Mouse (Mus musculus): ENCODE results near the gene Klf12. TPM values are rescaled to one million over a fixed set of nuclear protein-coding genes. Genes with fewer than 3 reads are reported as not detected.

Klf12 gene
- 16.4 and 17.7 TPM in 2 replicates for polyA plus RNA-seq (2014; fragmentation: Nextera tagmentation; extraction: Ambion mirVana)

GRCm38 (mm10) chr14:100284119-100284860, at the start of gene Klf12:
Klf12 (minus strand) TSS chr14:100284679.
- 0% methylated on average over 35 of the region's 40 CpGs for WGBS
- Histone ChIP-seq H3K4me2 (ENCODE audit: low read depth, low read length) (peak within 1 kb of the TSS; percentile 74), H3K4me3 (ENCODE audit: low read depth, low read length) (peak within 1 kb of the TSS; percentile 66), H3K9me3 (ENCODE audit: control insufficient read depth, low read length) (peaks cover 8% of the 10 kb centered on the region; the same call in 1 of the 2 replicates), H3K4me1 (ENCODE audit: control insufficient read depth, insufficient read depth, low read length) (peaks cover 16% of the 10 kb centered on the region), H3K27me3 (replicated peaks; ENCODE audit: control insufficient read depth, insufficient read depth, low read length) (no peaks in the 10 kb centered on the region), H3K27ac (replicated peaks; ENCODE audit: low read depth, low read length) (peak within 1 kb of the TSS; percentile 95), H3K9ac (ENCODE audit: low read depth, low read length) (peak within 1 kb of the TSS; percentile 79), H3K36me3 (ENCODE audit: control insufficient read depth, insufficient read depth, low read length) (0 out of 2 replicates have a peak, but pooled peaks cover 4% of the 10 kb centered on the region)
- peak; percentile 90 for ATAC-seq (ENCODE audit: low read depth)
- peak; percentile 98 for DNase-seq (ENCODE audit: low spot score)

GRCm38 (mm10) chr14:100333369-100333768, 48.9 kb upstream of the Klf12 start:
- no peaks in the 10 kb centered on the region for H3K36me3 ChIP-seq (ENCODE audit: control insufficient read depth, insufficient read depth, low read length)
- DNase-seq (ENCODE audit: low spot score) (peak; percentile 9), ATAC-seq (ENCODE audit: low read depth) (no peak)
- no peaks in the 10 kb centered on the region for H3K27me3 ChIP-seq (replicated peaks; ENCODE audit: control insufficient read depth, insufficient read depth, low read length)
- H3K9ac ChIP-seq (ENCODE audit: low read depth, low read length) = no peak overlapping the region
- H3K4me2 ChIP-seq (ENCODE audit: low read depth, low read length) = no peak overlapping the region
- H3K4me3 ChIP-seq (ENCODE audit: low read depth, low read length) = no peak overlapping the region
- no peaks in the 10 kb centered on the region for H3K9me3 ChIP-seq (ENCODE audit: control insufficient read depth, low read length)
- no peak overlapping the region for H3K27ac ChIP-seq (replicated peaks; ENCODE audit: low read depth, low read length)
- 67% methylated on average over 2 of the region's 2 CpGs for WGBS
- H3K4me1 ChIP-seq (ENCODE audit: control insufficient read depth, insufficient read depth, low read length) = no peaks in the 10 kb centered on the region

DNA sequence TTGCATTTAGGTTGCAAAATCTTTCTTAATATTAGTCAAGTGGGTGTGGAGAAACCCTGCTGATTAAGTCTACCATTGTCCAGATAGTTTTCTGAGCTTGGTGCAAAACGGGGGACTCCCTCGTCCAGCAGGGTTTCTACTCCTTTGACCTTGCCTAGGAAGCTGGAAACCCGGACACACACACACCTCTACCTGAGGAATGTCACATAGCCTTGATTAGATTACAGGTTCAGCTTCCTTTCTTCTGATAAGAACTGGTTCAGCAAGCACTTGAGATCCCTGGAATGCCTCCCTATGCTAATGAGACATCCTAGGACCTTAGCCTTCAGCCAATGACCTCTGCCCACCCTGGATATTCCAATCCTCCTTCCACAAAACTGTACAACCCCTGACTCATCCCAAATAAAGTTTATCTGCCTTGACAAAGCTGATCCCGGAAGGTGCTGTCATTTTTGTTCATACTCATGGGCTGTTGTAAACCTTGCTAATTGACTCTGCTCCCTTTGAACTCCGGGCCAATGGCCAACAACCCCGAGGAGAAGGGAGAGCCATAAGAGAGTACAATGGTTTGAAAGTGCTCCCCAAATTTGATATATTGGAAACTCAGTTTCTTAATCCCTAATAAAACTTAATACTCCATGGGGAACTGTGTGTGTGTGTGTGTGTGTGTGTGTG, 44.3 kb upstream of the Klf12 start:
- ATAC-seq (ENCODE audit: low read depth) (no peak), DNase-seq (ENCODE audit: low spot score) (no peak)
- WGBS = 72% methylated on average over 6 of the region's 6 CpGs
- H3K9ac ChIP-seq (ENCODE audit: low read depth, low read length) = no peak overlapping the region
- no peaks in the 10 kb centered on the region for H3K4me1 ChIP-seq (ENCODE audit: control insufficient read depth, insufficient read depth, low read length)
- H3K4me2 ChIP-seq (ENCODE audit: low read depth, low read length) = no peak overlapping the region
- H3K27ac ChIP-seq (replicated peaks; ENCODE audit: low read depth, low read length) = no peak overlapping the region
- no peaks in the 10 kb centered on the region for H3K27me3 ChIP-seq (replicated peaks; ENCODE audit: control insufficient read depth, insufficient read depth, low read length)
- no peaks in the 10 kb centered on the region for H3K36me3 ChIP-seq (ENCODE audit: control insufficient read depth, insufficient read depth, low read length)
- no peak overlapping the region for H3K4me3 ChIP-seq (ENCODE audit: low read depth, low read length)
- no peaks in the 10 kb centered on the region for H3K9me3 ChIP-seq (ENCODE audit: control insufficient read depth, low read length)

DNA sequence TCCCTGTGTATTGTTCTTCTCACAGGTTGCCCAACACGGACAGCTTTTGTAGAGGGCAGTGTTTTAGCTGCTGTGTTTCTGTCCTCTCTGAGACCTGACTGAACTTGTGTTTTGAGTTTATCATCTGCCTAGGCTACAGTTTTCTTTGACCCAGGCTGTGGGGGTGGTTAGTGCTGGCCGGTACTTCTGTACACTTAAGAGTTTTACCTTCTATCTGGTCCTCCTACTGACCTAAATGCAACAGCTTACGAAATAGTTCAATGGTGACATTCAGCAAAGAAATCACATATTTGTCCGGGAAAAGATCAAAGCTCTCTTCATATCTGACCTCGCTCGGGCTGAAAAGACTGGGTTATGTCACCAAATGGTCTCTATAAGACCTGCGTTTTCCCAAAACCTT, 39.8 kb upstream of the Klf12 start:
- no peak overlapping the region for H3K27ac ChIP-seq (replicated peaks; ENCODE audit: low read depth, low read length)
- DNase-seq (ENCODE audit: low spot score) = no peak
- H3K9me3 ChIP-seq (ENCODE audit: control insufficient read depth, low read length) = peaks cover 11% of the 10 kb centered on the region; the same call in 1 of the 2 replicates
- no peak for ATAC-seq (ENCODE audit: low read depth)
- WGBS = 58% methylated on average over 7 of the region's 7 CpGs
- no peaks in the 10 kb centered on the region for H3K36me3 ChIP-seq (ENCODE audit: control insufficient read depth, insufficient read depth, low read length)
- H3K4me2 ChIP-seq (ENCODE audit: low read depth, low read length) = no peak overlapping the region
- no peak overlapping the region for H3K4me3 ChIP-seq (ENCODE audit: low read depth, low read length)
- no peak overlapping the region for H3K9ac ChIP-seq (ENCODE audit: low read depth, low read length)
- H3K27me3 ChIP-seq (replicated peaks; ENCODE audit: control insufficient read depth, insufficient read depth, low read length) = no peaks in the 10 kb centered on the region
- H3K4me1 ChIP-seq (ENCODE audit: control insufficient read depth, insufficient read depth, low read length) = no peaks in the 10 kb centered on the region

- WGBS = 93% methylated on average over 6 of the region's 6 CpGs
- H3K27ac ChIP-seq (replicated peaks; ENCODE audit: low read depth, low read length) = no peak overlapping the region
- H3K36me3 ChIP-seq (ENCODE audit: control insufficient read depth, insufficient read depth, low read length) = no peaks in the 10 kb centered on the region
- DNase-seq (ENCODE audit: low spot score) = no peak
- H3K27me3 ChIP-seq (replicated peaks; ENCODE audit: control insufficient read depth, insufficient read depth, low read length) = no peaks in the 10 kb centered on the region
- no peak overlapping the region for H3K4me3 ChIP-seq (ENCODE audit: low read depth, low read length)
- H3K9ac ChIP-seq (ENCODE audit: low read depth, low read length) = no peak overlapping the region
- no peak overlapping the region for H3K4me2 ChIP-seq (ENCODE audit: low read depth, low read length)
- peaks cover 11% of the 10 kb centered on the region; the same call in 1 of the 2 replicates for H3K9me3 ChIP-seq (ENCODE audit: control insufficient read depth, low read length)
- H3K4me1 ChIP-seq (ENCODE audit: control insufficient read depth, insufficient read depth, low read length) = no peaks in the 10 kb centered on the region
- no peak for ATAC-seq (ENCODE audit: low read depth)
These were observed 37.5 kb upstream of the Klf12 start for GRCm38 (mm10) chr14:100322012-100322411.

GRCm38 (mm10) chr14:100316780-100317179, 32.3 kb upstream of the Klf12 start:
- no peak overlapping the region for H3K4me2 ChIP-seq (ENCODE audit: low read depth, low read length)
- 74% methylated on average over 4 of the region's 4 CpGs for WGBS
- ATAC-seq (ENCODE audit: low read depth) (no peak), DNase-seq (ENCODE audit: low spot score) (no peak)
- H3K4me3 ChIP-seq (ENCODE audit: low read depth, low read length) = no peak overlapping the region
- H3K27me3 ChIP-seq (replicated peaks; ENCODE audit: control insufficient read depth, insufficient read depth, low read length) = no peaks in the 10 kb centered on the region
- H3K9ac ChIP-seq (ENCODE audit: low read depth, low read length) = no peak overlapping the region
- H3K36me3 ChIP-seq (ENCODE audit: control insufficient read depth, insufficient read depth, low read length) = no peaks in the 10 kb centered on the region
- H3K27ac ChIP-seq (replicated peaks; ENCODE audit: low read depth, low read length) = no peak overlapping the region
- H3K9me3 ChIP-seq (ENCODE audit: control insufficient read depth, low read length) = no peaks in the 10 kb centered on the region
- H3K4me1 ChIP-seq (ENCODE audit: control insufficient read depth, insufficient read depth, low read length) = no peaks in the 10 kb centered on the region

GRCm38 (mm10) chr14:100314099-100314498, 29.6 kb upstream of the Klf12 start:
- no peak overlapping the region for H3K4me2 ChIP-seq (ENCODE audit: low read depth, low read length)

GRCm38 (mm10) chr14:100300905-100301304, 16.4 kb upstream of the Klf12 start:
- Histone ChIP-seq H3K9me3 (ENCODE audit: control insufficient read depth, low read length) (no peaks in the 10 kb centered on the region), H3K27ac (replicated peaks; ENCODE audit: low read depth, low read length) (no peak overlapping the region), H3K4me1 (ENCODE audit: control insufficient read depth, insufficient read depth, low read length) (no peaks in the 10 kb centered on the region), H3K9ac (ENCODE audit: low read depth, low read length) (no peak overlapping the region), H3K4me2 (ENCODE audit: low read depth, low read length) (no peak overlapping the region), H3K4me3 (ENCODE audit: low read depth, low read length) (no peak overlapping the region), H3K27me3 (replicated peaks; ENCODE audit: control insufficient read depth, insufficient read depth, low read length) (no peaks in the 10 kb centered on the region), H3K36me3 (ENCODE audit: control insufficient read depth, insufficient read depth, low read length) (no peaks in the 10 kb centered on the region)
- DNase-seq (ENCODE audit: low spot score) = no peak
- ATAC-seq (ENCODE audit: low read depth) = no peak
- WGBS = 57% methylated on average over 1 of the region's 1 CpGs

More at GRCm38 (mm10) chr14:100314099-100314498, 29.6 kb upstream of the Klf12 start:
- H3K27me3 ChIP-seq (replicated peaks; ENCODE audit: control insufficient read depth, insufficient read depth, low read length) = no peaks in the 10 kb centered on the region
- H3K9me3 ChIP-seq (ENCODE audit: control insufficient read depth, low read length) = no peaks in the 10 kb centered on the region
- no peaks in the 10 kb centered on the region for H3K36me3 ChIP-seq (ENCODE audit: control insufficient read depth, insufficient read depth, low read length)
- no peak for ATAC-seq (ENCODE audit: low read depth)
- H3K9ac ChIP-seq (ENCODE audit: low read depth, low read length) = no peak overlapping the region
- DNase-seq (ENCODE audit: low spot score) = no peak
- no peaks in the 10 kb centered on the region for H3K4me1 ChIP-seq (ENCODE audit: control insufficient read depth, insufficient read depth, low read length)
- no peak overlapping the region for H3K27ac ChIP-seq (replicated peaks; ENCODE audit: low read depth, low read length)
- H3K4me3 ChIP-seq (ENCODE audit: low read depth, low read length) = no peak overlapping the region
- WGBS = 67% methylated on average over 4 of the region's 4 CpGs
